Mouse (Mus musculus) left cerebral cortex, postnatal 14 days (tissue): ENCODE results near the gene Gm30191. TPM values are rescaled to one million over a fixed set of nuclear protein-coding genes. Genes with fewer than 3 reads are reported as not detected.

Source experiments
- DNase-seq, 2 experiments: peaks; one replicate each; pipeline ENCODE4 v3.0.0; 2021 to 2022; ENCODE audit warnings: low spot score in 2 of 2, mixed read lengths in 1 of 2
- intact Hi-C: fragments of 180-260 bp; cut with DNase I; formaldehyde crosslinking; loops from one replicate; pipeline ENCODE4 v1.15.1; 2025
- long read RNA-seq, 2 experiments: library from polyadenylated mRNA; stranded (forward); transcript quantifications; one replicate each; pipeline ENCODE4 v2.0.0; 2021
- total RNA-seq, 2 experiments: library from RNA; stranded (reverse); gene quantifications; 2 replicates each; pipeline ENCODE4 v1.2.3; 2021

Gm30191 gene
- total RNA-seq = not detected
- long read RNA-seq, experiment 1 = 0 reads
- long read RNA-seq, experiment 2 = 0 reads

DNA sequence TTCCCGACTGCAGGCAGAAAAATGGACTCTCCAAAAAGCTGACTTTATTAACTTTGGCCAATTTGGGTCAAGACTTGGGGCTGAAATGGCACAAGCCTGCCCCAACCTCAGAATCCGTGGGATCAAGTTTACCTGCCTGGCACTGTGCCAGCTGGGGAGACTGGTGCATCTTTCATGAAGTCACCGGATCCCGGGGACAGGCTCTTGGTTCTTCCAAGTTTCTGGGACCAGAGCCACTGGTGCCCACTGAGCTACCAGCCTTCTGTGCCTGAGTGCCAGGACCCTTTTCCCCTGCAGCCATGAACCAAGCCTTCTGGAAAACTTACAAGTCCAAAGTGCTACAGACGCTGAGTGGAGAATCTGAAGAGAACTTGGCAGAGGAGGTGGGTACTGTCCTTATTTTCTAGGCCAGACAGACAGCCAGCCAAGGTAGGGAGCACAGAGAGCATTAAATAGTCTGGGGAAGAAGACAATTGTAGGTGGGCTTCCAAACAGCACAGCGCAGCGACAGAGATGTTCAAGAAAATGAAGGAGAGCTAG lies at the start of gene Gm30191:
Gene Gm30191, plus strand, starts transcription at position 217 of the 540 bp plus-strand sequence.
- DNase-seq = no peak
- intact Hi-C loops = loop anchor here (5.0 kb wide), 1 partner anchor 59 kb away; the partner anchor contains the start of gene Cep85

DNA sequence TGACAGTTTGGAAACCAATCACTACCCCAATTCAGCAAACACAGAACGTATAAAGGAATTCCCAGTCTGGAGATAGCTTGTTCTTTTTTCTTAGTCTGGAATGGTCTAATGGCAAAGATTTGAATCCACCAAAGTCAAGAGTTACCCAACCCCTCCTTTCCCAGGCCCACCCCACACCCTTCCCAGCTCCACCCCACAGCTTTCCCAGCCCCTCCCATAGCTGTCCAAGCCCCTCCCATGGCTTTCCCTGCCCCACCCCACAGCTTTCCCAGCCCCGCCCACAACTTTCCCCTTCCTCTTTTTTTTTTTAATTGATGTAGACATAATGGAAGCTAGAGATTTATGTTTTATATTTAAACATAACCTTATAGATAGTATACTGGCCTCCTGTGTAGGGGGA lies 47.4 kb upstream of the Gm30191 start:
- no peak for DNase-seq
- intact Hi-C loops = no loop called here

DNA sequence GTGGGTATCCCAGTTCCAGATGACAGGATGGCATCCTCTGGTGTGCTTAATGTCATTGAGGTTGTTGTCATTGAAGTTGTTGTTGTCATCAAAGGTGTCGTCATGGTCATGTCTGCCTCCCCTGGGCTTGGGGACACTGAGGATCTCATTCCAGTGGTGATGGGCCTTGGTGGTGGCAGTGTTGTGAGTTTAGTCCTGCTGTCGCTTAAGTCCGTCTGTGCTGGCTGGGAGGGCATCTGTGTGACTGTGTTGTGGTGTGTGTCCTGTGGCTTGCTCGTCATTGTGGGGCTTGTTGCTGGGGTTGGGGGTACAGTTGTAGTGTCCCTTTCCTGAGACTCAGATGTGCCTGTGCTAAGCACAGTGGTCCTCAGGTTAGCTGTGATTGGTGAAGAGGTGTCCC lies 43.8 kb upstream of the Gm30191 start, which contains the start of gene Gm7534:
Gene Gm7534, minus strand, starts transcription at position 101 of the 400 bp plus-strand sequence.
- no peak for DNase-seq
- intact Hi-C loops = no loop called here

DNA sequence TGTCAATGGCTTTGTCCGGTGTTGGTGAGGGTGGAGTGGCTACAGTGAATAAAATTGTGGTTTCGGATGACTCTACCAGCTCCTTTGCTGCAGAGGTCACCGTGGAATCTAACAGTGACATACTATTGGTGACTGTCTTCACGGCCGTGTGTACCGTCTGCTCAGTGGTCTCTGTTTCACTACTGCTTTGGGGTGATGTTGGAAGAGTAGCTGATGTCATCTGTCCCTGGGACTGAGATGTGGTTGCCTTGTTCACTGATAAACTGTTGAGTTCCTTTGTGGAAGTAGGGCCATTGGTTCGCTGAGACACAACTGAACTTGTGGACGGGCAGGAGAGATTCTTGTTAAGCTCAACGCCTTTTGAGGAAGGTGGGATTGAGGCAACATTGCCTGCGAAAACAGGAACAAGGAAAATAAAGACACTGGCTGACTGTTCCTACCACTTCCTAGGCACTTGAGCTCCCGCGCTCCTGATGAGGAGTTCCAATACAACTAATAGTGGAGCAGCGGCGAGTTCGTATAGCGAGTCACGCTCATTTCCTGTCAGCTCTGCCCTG lies 43.3 kb upstream of the Gm30191 start:
- intact Hi-C loops = no loop called here
- no peak for DNase-seq

DNA sequence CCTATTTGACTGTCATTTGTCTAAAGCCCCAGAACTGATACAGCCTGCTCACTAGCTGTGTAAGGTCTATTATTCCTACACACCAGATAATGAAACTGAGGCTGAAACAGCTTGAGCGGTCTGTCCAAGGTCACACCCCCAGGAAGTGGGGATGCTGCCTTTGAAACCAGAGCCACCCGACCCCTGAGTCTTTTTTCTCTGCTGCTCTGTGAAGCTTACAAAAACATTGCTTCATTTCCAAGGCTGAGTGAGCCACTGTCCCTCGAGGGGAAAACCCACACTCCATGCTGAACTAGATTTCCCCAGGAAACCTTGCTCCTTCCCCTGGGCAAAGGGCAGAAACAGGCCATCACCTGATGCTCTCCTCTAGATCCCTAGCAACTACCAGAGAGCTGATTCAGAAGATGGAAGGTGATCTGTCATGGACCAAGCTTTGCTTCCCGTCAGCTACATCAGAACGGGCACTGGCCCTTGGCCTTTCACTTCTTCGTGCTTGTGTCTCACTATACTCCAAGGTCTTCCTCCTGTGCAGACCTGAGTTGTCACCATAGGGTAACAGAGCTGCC lies 40.2 kb upstream of the Gm30191 start:
- DNase-seq = no peak
- intact Hi-C loops = no loop called here

DNA sequence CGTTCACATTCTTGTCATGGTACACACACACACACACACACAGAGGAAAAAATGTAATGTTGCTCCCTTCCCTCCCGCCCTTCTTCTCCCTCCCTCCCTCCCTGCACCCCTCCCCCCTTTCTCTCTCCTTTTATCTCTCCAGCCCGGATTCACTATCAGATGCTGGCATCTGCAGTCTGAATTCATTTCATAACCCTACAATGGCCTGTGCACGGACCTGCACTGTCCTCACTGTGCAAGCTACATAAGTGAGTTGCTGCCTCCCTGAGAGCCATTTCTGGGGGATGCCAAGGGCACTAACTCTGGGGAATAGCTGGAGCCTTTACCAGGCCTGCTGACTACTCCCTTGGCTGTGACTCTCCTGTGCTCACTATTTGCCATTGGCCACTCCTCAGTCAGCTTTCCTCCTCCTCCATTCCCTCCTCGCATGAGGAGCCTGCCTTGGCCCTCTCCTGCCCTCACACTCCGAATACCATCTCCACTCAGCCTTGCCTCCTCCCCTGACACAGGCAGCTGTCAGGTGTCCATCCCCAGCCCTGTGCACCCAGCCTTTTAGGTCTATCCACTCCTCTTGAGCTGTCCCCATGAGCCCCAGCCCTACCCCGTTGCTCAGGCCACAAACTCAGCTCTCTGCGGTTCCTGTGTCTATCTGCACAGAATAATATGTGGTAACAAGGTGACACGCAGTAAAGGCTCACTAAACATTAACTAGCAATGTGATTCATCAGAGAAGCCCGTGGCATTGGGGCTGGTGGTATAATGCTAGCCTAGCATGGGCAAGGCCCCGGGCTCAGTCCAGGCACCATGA lies 23.7 kb upstream of the Gm30191 start:
- DNase-seq = no peak

DNA sequence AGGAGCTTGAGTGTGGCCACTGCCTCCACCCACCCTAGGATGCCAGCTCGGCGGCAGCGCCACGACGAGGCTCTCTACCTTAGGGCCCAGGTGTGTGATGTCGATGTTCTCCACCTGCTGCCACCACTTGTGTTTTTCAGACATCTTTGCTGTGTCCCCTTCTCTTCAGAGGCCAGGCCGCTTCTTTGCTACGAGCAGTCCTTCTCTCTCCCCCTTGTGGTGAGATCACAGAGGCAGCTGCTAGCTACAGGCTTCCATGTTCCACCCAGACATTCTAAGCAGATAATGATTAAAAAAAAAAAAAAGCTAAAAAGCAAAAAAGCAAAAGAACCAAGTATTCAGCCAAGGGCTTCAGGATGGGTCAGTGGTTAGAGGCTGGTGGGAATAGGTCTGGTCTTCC lies 19.5 kb upstream of the Gm30191 start, which contains the start of gene Catsper4:
Gene Catsper4, minus strand, starts transcription at position 190 of the 400 bp plus-strand sequence.
- peak in 1 of 2 experiments; percentile 20 for DNase-seq
- intact Hi-C loops = no loop called here

More for the DNA sequence above, 23.7 kb upstream of the Gm30191 start:
- intact Hi-C loops = no loop called here

DNA sequence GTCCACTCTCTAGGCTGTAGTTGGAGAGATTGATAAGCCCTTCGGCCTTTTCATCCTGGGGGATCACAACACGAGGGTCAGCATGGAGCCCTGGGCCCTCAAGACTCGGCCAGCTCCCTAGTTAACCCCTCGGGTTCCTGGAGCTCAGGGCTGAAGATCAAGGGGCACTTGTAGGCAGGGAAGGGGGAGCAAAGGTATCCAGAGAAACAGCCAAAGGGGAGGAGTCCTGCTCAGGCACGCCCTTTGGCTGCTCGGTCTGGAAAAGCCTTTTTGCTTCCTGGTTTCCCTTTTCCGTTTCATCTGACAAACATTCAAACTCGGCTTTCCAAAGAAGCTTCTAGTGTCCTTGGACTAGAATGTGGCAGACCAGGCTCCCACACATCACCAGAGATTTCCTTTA lies 16.3 kb upstream of the Gm30191 start:
- intact Hi-C loops = no loop called here
- no peak for DNase-seq

DNA sequence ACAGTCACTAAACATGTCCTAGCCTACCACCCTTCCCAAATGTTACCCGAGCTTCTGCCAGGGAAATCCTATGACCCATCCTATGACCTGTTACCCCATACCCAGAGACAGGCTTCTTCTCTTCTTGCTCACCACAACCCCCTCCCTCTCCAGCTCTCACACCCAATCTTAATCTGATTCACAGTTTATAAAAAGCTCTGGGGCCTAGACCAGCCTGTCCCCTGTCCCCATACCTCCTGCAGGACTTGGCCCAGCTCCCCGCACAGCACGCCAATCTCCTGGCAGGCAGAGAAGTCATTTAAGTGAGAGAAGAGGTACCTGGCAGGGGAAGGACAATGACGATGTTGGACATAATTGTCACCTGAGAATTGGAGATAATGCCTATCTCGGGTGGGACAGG lies 11.9 kb upstream of the Gm30191 start:
- intact Hi-C loops = no loop called here
- DNase-seq = no peak

DNA sequence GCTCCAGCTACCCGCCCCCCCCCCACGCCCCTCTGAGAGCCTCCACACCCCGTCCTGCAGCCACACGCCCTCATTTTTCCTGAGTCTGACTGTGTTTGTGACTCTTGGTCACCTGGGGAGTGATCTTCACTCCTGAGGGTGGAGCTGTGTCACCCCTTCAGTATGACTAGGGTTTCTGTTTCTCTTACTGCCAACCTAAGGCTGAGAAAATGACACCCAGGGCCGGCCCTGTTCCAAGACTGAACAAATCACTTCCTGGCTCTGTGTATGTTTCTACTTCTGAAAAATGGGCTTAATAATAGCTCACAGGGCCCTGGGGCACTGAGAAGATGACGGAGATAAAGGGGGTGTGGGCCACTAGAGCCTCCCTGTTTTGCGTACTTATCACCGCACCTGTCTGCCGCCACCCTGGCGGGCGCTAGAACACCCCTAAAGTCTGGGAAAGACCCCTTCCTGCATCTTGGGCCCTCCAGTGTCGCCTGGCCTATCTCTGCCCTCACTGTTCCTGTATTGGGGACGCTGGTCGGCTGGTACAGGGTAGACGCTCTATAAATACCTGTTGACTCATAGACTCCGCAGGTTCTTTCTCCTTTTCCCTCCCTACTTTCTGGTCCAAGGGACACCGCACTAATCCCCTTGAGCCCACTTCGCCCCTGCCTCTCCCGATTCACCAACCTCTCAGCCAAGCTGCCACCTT lies 9.0 kb upstream of the Gm30191 start:
- no peak for DNase-seq
- intact Hi-C loops = no loop called here

DNA sequence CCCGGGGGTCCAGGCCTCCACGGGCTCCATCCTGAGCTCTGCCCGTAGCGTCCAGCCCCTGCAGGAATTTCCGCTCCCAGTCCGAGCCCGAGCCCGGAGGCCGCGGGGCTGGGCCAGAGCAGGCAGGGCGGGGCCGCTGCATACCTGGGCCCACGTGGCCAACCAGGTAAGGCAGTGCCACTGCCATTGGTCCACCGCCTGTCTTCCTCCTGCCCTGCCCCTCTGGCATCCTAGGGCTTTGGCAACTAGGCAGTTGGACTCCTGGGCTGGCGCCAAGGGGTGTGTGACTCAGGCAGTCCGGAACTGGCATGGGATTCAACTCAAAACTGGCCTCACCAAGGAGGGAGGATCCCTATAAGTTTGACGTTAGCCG lies 8.5 kb upstream of the Gm30191 start, which contains the start of gene Cnksr1:
Gene Cnksr1, minus strand, starts transcription at position 121 of the 373 bp plus-strand sequence.
- intact Hi-C loops = no loop called here
- DNase-seq = peak; percentile 28 to 37

DNA sequence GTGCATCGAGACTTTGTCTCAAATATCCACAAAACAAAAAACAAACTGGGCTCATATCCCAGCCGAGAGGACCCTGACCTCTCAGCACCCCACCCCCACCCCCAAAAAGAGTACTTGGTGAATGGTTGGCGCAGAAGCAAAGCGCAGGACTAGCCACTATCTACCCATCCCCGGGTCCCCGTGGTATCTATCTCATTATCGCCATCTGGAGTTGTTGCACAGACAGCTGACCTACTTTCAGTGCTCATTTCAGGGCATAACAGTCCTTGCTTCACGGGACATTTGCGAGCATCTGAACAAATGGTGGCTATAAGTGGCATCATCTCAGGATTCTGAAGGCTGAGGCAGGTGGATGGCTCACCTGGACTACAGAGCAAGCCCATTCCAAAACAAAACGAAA lies 8.0 kb upstream of the Gm30191 start:
- intact Hi-C loops = no loop called here

DNA sequence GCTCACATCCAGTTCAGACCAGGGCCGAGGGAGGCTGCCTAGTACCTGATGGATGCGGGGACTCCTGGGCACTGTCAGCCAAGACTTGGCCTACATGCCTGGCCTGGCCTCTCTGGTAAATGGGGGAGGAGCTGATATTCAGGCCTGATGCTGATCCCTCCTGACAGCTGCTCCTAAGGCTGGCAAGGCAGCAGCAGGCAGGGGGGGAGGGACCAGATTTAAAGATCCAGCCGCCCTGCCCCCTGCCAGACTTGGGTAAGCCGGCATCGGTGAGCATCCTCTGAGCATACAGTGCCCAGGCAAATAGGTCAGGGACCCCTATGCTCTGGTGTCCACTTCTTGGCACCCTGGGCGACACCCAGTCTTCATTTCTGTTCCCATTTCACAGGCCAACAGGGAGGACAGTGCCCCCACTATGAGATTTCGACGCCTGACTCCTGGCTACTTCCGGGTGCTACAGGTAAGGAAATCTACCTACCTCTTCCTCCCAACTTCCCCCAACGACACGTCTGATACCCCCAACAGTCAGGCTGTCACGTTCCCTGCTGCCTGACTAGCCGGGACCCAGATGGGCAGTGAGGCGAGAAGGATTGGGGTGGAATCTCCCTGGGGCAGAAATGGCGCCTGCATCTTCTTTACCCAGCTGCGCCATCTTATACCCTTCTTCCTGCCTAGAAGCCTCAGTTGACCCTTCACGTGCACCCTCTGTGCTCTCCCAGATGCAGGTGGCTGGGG lies 3.1 kb upstream of the Gm30191 start, which contains the start of gene E130218I03Rik:
Gene E130218I03Rik, plus strand, starts transcription at position 147 of the 735 bp plus-strand sequence.
- intact Hi-C loops = no loop called here
- no peak for DNase-seq

More for the DNA sequence above, 8.0 kb upstream of the Gm30191 start:
- DNase-seq = peak in 1 of 2 experiments; percentile 11

DNA sequence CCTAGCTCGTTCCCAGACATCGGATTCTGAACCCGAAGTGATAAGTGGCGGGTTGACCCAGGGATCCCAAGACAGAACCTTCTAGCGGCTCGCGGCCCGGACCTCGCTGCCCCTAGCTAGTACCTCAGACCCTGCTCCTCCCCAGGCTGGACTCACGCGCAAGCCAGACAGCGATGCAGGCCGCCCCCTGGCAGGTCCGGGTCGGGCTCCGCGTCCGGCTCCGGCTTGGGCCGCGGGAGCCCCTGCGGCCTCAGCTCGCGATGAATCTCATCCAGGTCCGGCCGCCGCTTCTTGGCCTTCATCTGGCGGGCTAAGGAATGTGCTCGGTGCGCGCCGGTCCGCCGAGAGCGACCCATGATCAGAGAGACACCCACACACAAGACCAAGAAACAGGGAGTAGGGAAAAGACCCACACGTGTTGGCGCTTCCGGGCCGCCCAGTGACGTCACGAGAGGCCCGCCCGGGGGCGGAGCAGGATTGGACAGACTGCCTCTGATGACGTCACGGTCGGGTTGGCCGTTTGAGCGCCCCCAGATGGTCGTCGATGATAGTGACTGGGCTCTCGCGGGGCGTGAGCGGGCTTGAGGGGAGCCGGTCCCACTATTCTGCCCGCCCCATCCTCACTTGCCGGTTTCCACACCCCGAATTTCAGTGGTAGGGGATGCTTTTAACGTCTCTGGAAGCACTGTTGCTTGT lies 1.4 kb upstream of the Gm30191 start, which contains the start of gene Zfp593:
Gene Zfp593, minus strand, starts transcription at position 445 of the 696 bp plus-strand sequence.
- DNase-seq = peak; percentile 96
- intact Hi-C loops = loop anchor here (5.0 kb wide), 1 partner anchor 58 kb away; the partner anchor contains the start of gene Cep85

DNA sequence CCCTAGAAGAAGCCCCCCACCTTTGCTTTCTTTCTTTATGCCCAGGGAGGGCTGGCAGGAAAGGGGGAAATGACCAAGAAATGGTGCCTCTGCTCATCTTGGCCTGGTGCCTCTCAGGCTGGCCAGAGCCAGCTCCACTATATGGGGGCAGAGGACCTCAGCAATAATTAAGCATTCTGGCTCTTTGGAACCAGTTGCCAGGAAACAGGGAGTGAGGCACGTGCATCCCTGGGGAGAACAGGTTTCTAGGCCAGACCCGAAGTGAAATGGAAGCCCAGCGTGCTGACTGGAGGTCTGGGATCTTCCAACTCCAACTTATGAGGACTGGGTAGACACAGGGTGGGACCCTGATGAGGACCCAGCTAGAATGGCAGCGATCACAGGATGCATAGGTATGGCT lies 479 bp upstream of the Gm30191 start:
- intact Hi-C loops = loop anchor here (5.0 kb wide), 1 partner anchor 59 kb away; the partner anchor contains the start of gene Cep85
- DNase-seq = no peak

DNA sequence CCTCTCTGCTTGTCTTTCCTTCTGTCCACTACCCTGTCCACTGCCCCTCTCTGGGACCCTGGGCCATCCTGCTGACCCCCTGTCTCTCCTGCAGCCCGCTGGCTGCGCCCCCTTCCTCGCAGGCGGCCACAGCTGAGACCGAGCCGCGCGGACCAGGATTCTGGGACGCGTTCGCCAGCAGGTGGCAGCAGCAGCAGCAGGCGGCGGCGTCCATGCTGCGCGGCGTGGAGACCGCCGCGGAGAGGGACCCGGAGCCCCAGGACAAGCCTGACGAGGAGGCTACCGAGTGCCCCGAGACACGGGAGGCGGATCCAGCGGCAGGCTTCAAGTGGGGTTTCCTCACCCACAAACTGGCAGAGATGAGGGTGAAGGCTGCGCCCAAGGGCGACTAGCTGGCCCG lies 2.9 kb downstream of the Gm30191 start:
- DNase-seq = peak; percentile 41 to 75
- intact Hi-C loops = loop anchor here (2.0 to 5.0 kb wide), 3 partner anchors 39 to 108 kb away; partner anchors contain the start of gene Cep85

DNA sequence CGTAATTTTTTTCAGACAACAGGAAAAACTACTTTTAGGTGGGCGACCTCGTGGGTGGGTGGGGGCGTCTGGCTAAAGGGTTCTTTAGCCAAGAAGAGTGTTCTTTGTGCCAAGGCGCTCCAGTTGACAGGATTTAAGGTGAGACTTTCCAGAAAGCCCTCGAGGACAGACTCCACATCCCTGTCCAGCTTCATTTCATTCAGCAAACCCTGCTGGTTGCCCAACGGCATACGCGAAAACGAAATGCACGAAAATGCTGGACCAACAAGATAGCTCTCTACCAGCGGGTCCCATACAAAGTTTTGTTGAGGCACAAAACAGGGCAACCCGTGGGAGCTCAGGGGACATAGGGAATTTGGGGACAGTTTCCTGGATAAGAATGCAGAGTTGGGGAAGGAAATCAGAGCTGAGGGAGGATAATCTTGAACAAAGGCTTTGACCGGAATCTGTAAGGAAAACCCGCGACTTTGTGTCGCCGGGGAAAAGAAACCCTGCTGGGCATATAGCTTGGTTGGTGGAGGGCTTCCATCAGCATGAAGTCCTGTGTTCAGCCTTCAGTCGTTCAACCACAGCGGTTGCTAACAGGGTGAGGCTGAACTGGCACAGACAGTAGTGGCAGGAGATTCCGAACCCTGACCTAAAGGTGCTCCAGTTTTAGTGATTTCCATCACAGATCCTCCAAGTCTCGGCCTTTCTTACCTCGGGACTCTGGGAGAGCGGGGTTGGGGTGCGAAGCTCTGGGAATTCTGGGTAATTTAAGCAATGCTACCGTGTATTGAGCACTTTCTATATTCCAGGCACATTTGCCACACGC lies 3.6 kb downstream of the Gm30191 start:
- DNase-seq = no peak
- intact Hi-C loops = loop anchor here (5.0 kb wide), 1 partner anchor 107 kb away; no protein-coding TSS in a partner anchor
